Mouse (Mus musculus) left cerebral cortex, adult 2 months (tissue): ENCODE data around the gene Wipi2. TPM values are rescaled to one million over a fixed set of nuclear protein-coding genes. Genes with fewer than 3 reads are reported as not detected.

Experiments
- DNase-seq, 2 experiments: peaks; one replicate each; pipeline ENCODE4 v3.0.0; 2021 to 2022; ENCODE audit warnings: low spot score in 2 of 2, mixed read lengths in 1 of 2; ENCODE audit errors: extremely low spot score in 1 of 2
- H3K27ac ChIP-seq: fragments of 200-600 bp; 2 replicates; pipeline ENCODE4 v1.8.1; 2022
- H3K4me3 ChIP-seq: fragments of 200-600 bp; 2 replicates; pipeline ENCODE4 v1.8.1; 2022
- CTCF ChIP-seq: fragments of 200-600 bp; IDR thresholded peaks from 2 replicates; pipeline ENCODE4 v1.8.1; 2022; ENCODE audit warnings: antibody characterized with exemption, mild to moderate bottlenecking, moderate library complexity
- intact Hi-C: fragments of 180-260 bp; cut with DNase I; formaldehyde crosslinking; loops from one replicate; pipeline ENCODE4 v1.15.1; 2025
- total RNA-seq, 2 experiments: library from RNA; stranded (reverse); gene quantifications; 2 replicates each; pipeline ENCODE4 v1.2.3; 2021

The Wipi2 gene
- total RNA-seq, 2 experiments from 2014 or later, result 99.7 to 102 TPM

GRCm38 (mm10) chr5:142715059-142715458 is 87.6 kb downstream of the Wipi2 start:
- no peak overlapping the region for H3K27ac ChIP-seq
- no peak overlapping the region for H3K4me3 ChIP-seq
- no peak for TF ChIP-seq CTCF
- intact Hi-C loops, result loop anchor here (5.0 kb wide), 2 partner anchors 138 to 213 kb away; no protein-coding TSS in a partner anchor
- DNase-seq, result no peak

DNA sequence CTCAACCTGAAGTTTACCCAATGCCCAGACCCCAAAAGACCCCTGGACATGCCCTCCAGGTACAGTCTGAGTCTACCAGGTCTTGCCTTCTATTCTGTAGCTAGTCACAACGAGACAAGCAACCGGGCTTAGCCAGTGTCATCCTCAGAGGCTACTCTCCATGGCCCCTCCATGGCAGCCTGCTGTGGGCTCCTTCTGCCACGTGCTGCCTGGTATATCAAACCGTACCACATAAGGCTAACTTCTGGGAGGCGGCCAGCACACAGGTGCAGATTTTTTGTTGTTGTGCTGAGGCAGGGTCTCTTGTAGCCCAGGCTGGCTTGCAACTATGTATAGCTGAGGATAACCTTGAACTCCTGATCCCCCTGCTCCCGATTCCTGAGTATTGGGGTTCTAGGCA is 88.6 kb downstream of the Wipi2 start:
- intact Hi-C loops, result loop anchor here (2.0 to 5.0 kb wide), 3 partner anchors 85 to 214 kb away; no protein-coding TSS in a partner anchor
- TF ChIP-seq CTCF, result no peak

DNA sequence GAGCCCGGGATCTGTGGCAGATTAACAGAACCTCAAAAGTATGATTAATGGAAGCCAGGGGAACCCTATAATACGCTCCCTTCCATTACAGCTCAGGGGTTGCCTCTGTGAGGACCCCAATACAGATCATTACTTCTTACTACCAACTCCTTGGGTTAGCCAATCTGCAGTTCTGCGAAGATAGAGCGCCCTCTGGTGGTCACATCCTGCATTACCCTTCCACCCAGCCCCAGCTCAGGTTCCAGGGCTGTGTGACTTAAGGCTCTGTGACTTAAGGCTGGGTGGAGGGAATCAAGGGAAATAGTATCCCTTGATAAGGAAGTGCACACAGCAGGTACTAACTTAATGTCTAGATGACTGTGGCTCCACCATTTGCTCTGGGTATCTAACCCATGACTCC is 90.5 kb downstream of the Wipi2 start:
- H3K27ac ChIP-seq, result no peak overlapping the region
- peak; percentile 99 for TF ChIP-seq CTCF
- peak; percentile 79 to 88 for DNase-seq
- intact Hi-C loops, result loop anchor here (1.0 to 5.0 kb wide), 5 partner anchors 45 to 216 kb away; no protein-coding TSS in a partner anchor
- H3K4me3 ChIP-seq, result no peak overlapping the region

More for the DNA sequence above, 88.6 kb downstream of the Wipi2 start:
- Histone ChIP-seq H3K27ac (no peak overlapping the region), H3K4me3 (no peak overlapping the region)
- DNase-seq, result no peak

- Histone ChIP-seq H3K4me3 (no peak overlapping the region), H3K27ac (no peak overlapping the region)
- intact Hi-C loops, result loop anchor here (1.0 to 5.0 kb wide), 5 partner anchors 45 to 216 kb away; no protein-coding TSS in a partner anchor
- TF ChIP-seq CTCF, result no peak
- no peak for DNase-seq
Measured at GRCm38 (mm10) chr5:142718486-142718885, 91.0 kb downstream of the Wipi2 start.

GRCm38 (mm10) chr5:142719897-142720296 is 92.4 kb downstream of the Wipi2 start:
- intact Hi-C loops, result loop anchor here (2.0 to 5.0 kb wide), 4 partner anchors 123 to 218 kb away; no protein-coding TSS in a partner anchor
- Histone ChIP-seq H3K4me3 (no peak overlapping the region), H3K27ac (no peak overlapping the region)
- DNase-seq, result no peak
- no peak for TF ChIP-seq CTCF

Other genes starting within 250 kb of the Wipi2 start
- 10 to 100 TPM; 40.4 to 46.1 TPM for gene Foxk1, start 226.2 kb upstream of the Wipi2 start, total RNA-seq
- gene Ap5z1, start 163.8 kb upstream of the Wipi2 start, total RNA-seq, result 10 to 100 TPM; 22.2 to 22.6 TPM
- under 1 TPM; 0.77 to 0.96 TPM for gene Papolb, start 97.6 kb upstream of the Wipi2 start, total RNA-seq
- gene Radil, start 76.6 kb upstream of the Wipi2 start, total RNA-seq, result 10 to 100 TPM; 19.5 to 20.4 TPM
- gene Mmd2, start 18.9 kb upstream of the Wipi2 start, total RNA-seq, result 100 to 1,000 TPM; 103 to 104 TPM
- 10 to 100 TPM; 10.1 to 11.2 TPM for gene Slc29a4, start 64.8 kb downstream of the Wipi2 start, total RNA-seq
- gene Tnrc18, start 190.0 kb downstream of the Wipi2 start, total RNA-seq, result 100 to 1,000 TPM; 139 to 141 TPM